Mouse (Mus musculus) heart, embryonic 11.5 days (tissue): Measurements from ENCODE around the gene Atp5g1. TPM values are rescaled to one million over a fixed set of nuclear protein-coding genes. Genes with fewer than 3 reads are reported as not detected.

Source experiments
- ATAC-seq: fragments of 200-750 bp; cut with Nextera tagmentation; replicated peaks from 2 replicates; pipeline ENCODE4 v1.8.0; 2017; ENCODE audit warnings: moderate library complexity; ENCODE audit not compliant: insufficient number of reproducible peaks, low FRiP score, low TSS enrichment
- H3K27ac ChIP-seq: fragments of 300-500 bp; sonication (generic); 2 replicates; pipeline ENCODE4 v1.5.1; 2014; ENCODE audit warnings: mild to moderate bottlenecking, low read depth, low read length
- H3K27me3 ChIP-seq: fragments of 300-500 bp; sonication (generic); 2 replicates; pipeline ENCODE4 v1.6.1; 2014; ENCODE audit warnings: mild to moderate bottlenecking, low read length, mixed read lengths; ENCODE audit not compliant: control insufficient read depth, insufficient read depth
- H3K36me3 ChIP-seq: fragments of 300-500 bp; sonication (generic); 2 replicates; pipeline ENCODE4 v1.6.1; 2014; ENCODE audit warnings: mild to moderate bottlenecking, low read length, moderate library complexity, mixed read lengths; ENCODE audit not compliant: control insufficient read depth, insufficient read depth
- H3K4me1 ChIP-seq: fragments of 300-500 bp; sonication (generic); 2 replicates; pipeline ENCODE4 v1.6.1; 2014; ENCODE audit warnings: low read length; ENCODE audit not compliant: control insufficient read depth, insufficient read depth
- H3K4me2 ChIP-seq: fragments of 300-500 bp; sonication (generic); 2 replicates; pipeline ENCODE4 v1.6.1; 2014; ENCODE audit warnings: mild to moderate bottlenecking, moderate library complexity
- H3K4me3 ChIP-seq: fragments of 300-500 bp; sonication (generic); 2 replicates; pipeline ENCODE4 v1.5.1; 2014; ENCODE audit warnings: low read depth, low read length
- H3K9ac ChIP-seq: fragments of 300-500 bp; sonication (generic); 2 replicates; pipeline ENCODE4 v1.6.1; 2014; ENCODE audit warnings: mild to moderate bottlenecking, low read depth, low read length, moderate library complexity
- H3K9me3 ChIP-seq: fragments of 300-500 bp; sonication (generic); replicated peaks from 2 replicates; pipeline ENCODE4 v1.6.1; 2016; ENCODE audit warnings: low read length; ENCODE audit not compliant: control insufficient read depth
- WGBS: fragments of 180-500 bp; shearing (Covaris S2); extraction: QIAGEN DNeasy Blood & Tissue Kit; methylation state at CpG from one replicate; pipeline ENCODE4 v1.1.7; 2014; ENCODE audit not compliant: insufficient replicate concordance; 5-methylcytosine and 5-hydroxymethylcytosine counted together
- polyA plus RNA-seq: library from polyadenylated mRNA; unstranded; fragments of >200 nt; fragmentation: Nextera tagmentation; extraction: Ambion mirVana; gene quantifications from 2 replicates; pipeline ENCODE4 v1.2.1, GENCODE M21; 2014

Atp5g1 gene
- polyA plus RNA-seq, 1 experiment from 2014 or later: 1,582 TPM

GRCm38 (mm10) chr11:96065215-96065911, 10.1 kb downstream of the Atp5g1 start, which contains the start of gene Ube2z:
Gene Ube2z, minus strand, starts transcription at chr11:96065388.
- WGBS: 4% methylated on average over 50 of the region's 50 CpGs

GRCm38 (mm10) chr11:96064521-96065214, 10.8 kb downstream of the Atp5g1 start:
- Histone ChIP-seq H3K9me3 (no peaks in the 10 kb centered on the region), H3K4me1 (peaks cover 14% of the 10 kb centered on the region), H3K36me3 (peaks cover 9% of the 10 kb centered on the region), H3K9ac (peak overlapping the region; percentile 97), H3K4me3 (peak overlapping the region; percentile 98), H3K4me2 (peak overlapping the region; percentile 94), H3K27ac (peak overlapping the region; percentile 91), H3K27me3 (no peaks in the 10 kb centered on the region)
- peak; percentile 58 for ATAC-seq
- under 1% methylated on average over 49 of the region's 64 CpGs for WGBS

More at GRCm38 (mm10) chr11:96065215-96065911, 10.1 kb downstream of the Atp5g1 start, which contains the start of gene Ube2z:
- no peaks in the 10 kb centered on the region for H3K9me3 ChIP-seq
- peaks cover 10% of the 10 kb centered on the region for H3K36me3 ChIP-seq
- H3K4me3 ChIP-seq: peak within 1 kb of the TSS; percentile 98
- H3K9ac ChIP-seq: peak within 1 kb of the TSS; percentile 97
- peak within 1 kb of the TSS; percentile 91 for H3K27ac ChIP-seq
- no peaks in the 10 kb centered on the region for H3K27me3 ChIP-seq
- peak; percentile 99 for ATAC-seq
- peak within 1 kb of the TSS; percentile 94 for H3K4me2 ChIP-seq
- peaks cover 14% of the 10 kb centered on the region for H3K4me1 ChIP-seq

GRCm38 (mm10) chr11:96058309-96058708, 17.2 kb downstream of the Atp5g1 start:
- no peak overlapping the region for H3K9ac ChIP-seq
- no peak overlapping the region for H3K27ac ChIP-seq
- ATAC-seq: no peak
- H3K27me3 ChIP-seq: no peaks in the 10 kb centered on the region
- H3K36me3 ChIP-seq: peaks cover 23% of the 10 kb centered on the region
- H3K4me1 ChIP-seq: peaks cover under 1% of the 10 kb centered on the region; the same call in 1 of the 2 replicates
- 84% methylated on average over 4 of the region's 4 CpGs for WGBS
- no peak overlapping the region for H3K4me2 ChIP-seq
- H3K9me3 ChIP-seq: no peaks in the 10 kb centered on the region
- H3K4me3 ChIP-seq: no peak overlapping the region

- Histone ChIP-seq H3K4me1 (no peaks in the 10 kb centered on the region), H3K27me3 (no peaks in the 10 kb centered on the region), H3K9ac (no peak overlapping the region), H3K9me3 (no peaks in the 10 kb centered on the region), H3K27ac (no peak overlapping the region), H3K36me3 (peaks cover 35% of the 10 kb centered on the region), H3K4me2 (no peak overlapping the region), H3K4me3 (no peak overlapping the region)
- WGBS: 99% methylated on average over 3 of the region's 3 CpGs
- no peak for ATAC-seq
These were observed 24.6 kb downstream of the Atp5g1 start for GRCm38 (mm10) chr11:96050854-96051253.

- Histone ChIP-seq H3K4me1 (no peaks in the 10 kb centered on the region), H3K27ac (no peak overlapping the region), H3K9me3 (no peaks in the 10 kb centered on the region), H3K27me3 (no peaks in the 10 kb centered on the region), H3K4me2 (no peak overlapping the region), H3K9ac (no peak overlapping the region), H3K36me3 (peaks cover 32% of the 10 kb centered on the region), H3K4me3 (no peak overlapping the region)
- no peak for ATAC-seq
- 86% methylated on average over 4 of the region's 4 CpGs for WGBS
These were observed 25.5 kb downstream of the Atp5g1 start for GRCm38 (mm10) chr11:96049939-96050338.

- Histone ChIP-seq H3K27ac (no peak overlapping the region), H3K4me3 (no peak overlapping the region), H3K4me2 (no peak overlapping the region), H3K9ac (no peak overlapping the region), H3K9me3 (no peaks in the 10 kb centered on the region), H3K4me1 (no peaks in the 10 kb centered on the region), H3K36me3 (peaks cover 32% of the 10 kb centered on the region), H3K27me3 (no peaks in the 10 kb centered on the region)
- ATAC-seq: no peak
- WGBS: 82% methylated on average over 4 of the region's 4 CpGs
These were observed 27.7 kb downstream of the Atp5g1 start for GRCm38 (mm10) chr11:96047469-96048373.

- H3K4me3 ChIP-seq: no peak overlapping the region
- no peak overlapping the region for H3K27ac ChIP-seq
- no peaks in the 10 kb centered on the region for H3K4me1 ChIP-seq
- H3K9me3 ChIP-seq: no peaks in the 10 kb centered on the region
- H3K36me3 ChIP-seq: peaks cover 27% of the 10 kb centered on the region
- no peaks in the 10 kb centered on the region for H3K27me3 ChIP-seq
- no peak for ATAC-seq
- no peak overlapping the region for H3K9ac ChIP-seq
- WGBS: 78% methylated on average over 2 of the region's 2 CpGs
- no peak overlapping the region for H3K4me2 ChIP-seq
These were observed 28.7 kb downstream of the Atp5g1 start for GRCm38 (mm10) chr11:96046793-96047192.

GRCm38 (mm10) chr11:96046028-96046427, 29.4 kb downstream of the Atp5g1 start:
- Histone ChIP-seq H3K27ac (no peak overlapping the region), H3K36me3 (peaks cover 20% of the 10 kb centered on the region), H3K9ac (no peak overlapping the region), H3K4me1 (no peaks in the 10 kb centered on the region), H3K4me3 (no peak overlapping the region), H3K27me3 (no peaks in the 10 kb centered on the region), H3K4me2 (no peak overlapping the region), H3K9me3 (no peaks in the 10 kb centered on the region)
- ATAC-seq: no peak
- WGBS: 88% methylated on average over 8 of the region's 8 CpGs
